Mouse (Mus musculus) duodenum, adult 2 months (tissue): Measurements from ENCODE around the gene Sike1. TPM values are rescaled to one million over a fixed set of nuclear protein-coding genes. Genes with fewer than 3 reads are reported as not detected.

ENCODE experiments used
- polyA plus RNA-seq: library from polyadenylated mRNA; depleted of rRNA; stranded (reverse); fragments of >200 nt; gene quantifications from 2 replicates; pipeline ENCODE4 v1.2.3, GENCODE M21; 2012; ENCODE audit warnings: low replicate concordance; rRNA removed

The Sike1 gene
- polyA plus RNA-seq: 9.8 and 11.8 TPM in 2 replicates

DNA sequence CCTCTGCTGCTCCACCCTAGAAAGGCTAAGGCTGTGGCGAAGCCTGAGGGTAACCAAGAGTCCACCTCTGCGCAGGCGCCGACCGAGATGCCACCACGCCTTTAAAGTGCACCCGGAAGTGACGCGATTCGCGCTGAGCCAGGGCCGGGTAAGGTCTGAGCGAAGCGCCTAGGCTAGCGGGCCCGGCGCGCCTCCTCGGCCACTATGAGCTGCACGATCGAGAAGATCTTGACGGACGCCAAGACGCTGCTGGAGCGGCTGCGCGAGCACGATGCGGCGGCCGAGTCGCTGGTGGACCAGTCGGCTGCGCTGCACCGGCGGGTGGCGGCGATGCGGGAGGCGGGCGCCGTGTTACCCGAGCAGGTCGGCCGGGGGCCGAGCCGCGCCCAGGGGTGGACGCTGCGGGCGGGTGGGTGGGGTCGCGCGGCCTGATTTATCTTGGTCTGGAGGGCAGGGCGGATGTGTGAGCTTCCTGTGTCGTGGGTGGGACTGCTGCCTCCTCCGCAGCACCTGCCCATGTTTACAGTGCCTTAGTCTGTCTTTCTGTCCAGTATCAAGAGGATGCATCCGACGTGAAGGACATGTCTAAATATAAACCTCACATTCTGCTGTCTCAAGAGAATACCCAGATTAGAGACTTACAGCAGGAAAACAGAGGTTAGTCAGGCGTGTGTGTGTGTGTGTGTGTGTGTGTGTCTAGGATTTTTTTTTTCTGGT, at the start of gene Sike1:
Gene Sike1, plus strand, starts transcription at position 104 of the 717 bp plus-strand sequence.

DNA sequence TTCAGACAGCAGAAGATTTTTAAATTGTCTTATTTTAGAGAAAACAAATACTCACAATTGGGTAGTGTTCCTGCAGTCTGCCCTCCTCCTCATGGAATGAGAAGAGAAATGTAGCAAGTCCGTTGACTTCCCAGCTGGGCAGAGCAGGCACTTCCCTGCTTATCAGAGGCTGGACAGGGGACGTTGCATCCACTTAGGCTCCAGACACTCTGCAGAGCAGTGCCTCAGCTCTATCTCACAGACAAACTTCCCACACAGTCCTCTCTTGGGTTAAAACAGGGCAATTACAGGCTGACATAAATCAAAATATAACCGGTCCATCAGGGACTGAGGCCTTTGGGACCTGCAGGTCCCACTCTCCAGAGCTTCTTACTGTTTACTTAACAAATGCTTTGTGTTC, 31.5 kb upstream of the Sike1 start, which contains the start of gene Nr1h5:
Gene Nr1h5, minus strand, starts transcription at position 101 of the 400 bp plus-strand sequence.

DNA sequence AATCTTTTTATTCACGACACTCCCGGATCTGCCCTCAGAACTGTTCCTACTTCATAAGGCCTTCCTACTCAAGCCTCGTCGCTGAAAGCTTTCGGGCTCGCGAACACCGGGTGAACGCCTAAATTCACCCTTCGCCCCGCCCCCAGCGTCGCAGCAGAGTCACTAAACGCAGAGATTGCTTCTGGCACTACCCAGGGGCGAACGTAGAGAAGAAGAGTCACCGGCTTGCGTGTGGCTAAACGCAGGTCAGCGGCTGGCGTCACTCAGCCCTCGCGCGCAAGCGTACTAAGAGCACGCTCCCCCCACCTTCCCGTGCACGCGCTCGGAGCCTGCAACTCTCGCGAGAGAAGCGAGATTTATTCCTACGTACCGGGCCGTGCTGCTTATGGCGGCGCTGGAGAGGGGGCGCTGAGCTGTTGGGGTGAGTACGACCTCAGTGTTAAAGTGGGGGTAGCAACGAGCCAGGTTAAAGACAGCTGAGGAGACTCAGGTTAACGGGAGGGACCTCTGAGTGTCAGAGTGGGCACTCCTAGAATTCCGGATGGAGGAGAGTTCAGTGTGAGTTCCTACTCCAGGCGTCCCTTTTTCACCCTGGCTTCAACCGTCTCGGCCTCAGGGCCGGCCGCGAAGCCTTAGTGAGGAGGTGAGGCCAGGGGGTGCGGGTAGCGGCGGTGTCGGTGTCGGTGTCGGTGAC, 24.9 kb downstream of the Sike1 start, which contains the start of gene Csde1:
Gene Csde1, plus strand, starts transcription at position 178 of the 694 bp plus-strand sequence.

Other genes starting within 250 kb of the Sike1 start
- not detected in 2 replicates for gene Tshb, start 213.0 kb upstream of the Sike1 start, polyA plus RNA-seq
- gene Sycp1, start 59.6 kb upstream of the Sike1 start, polyA plus RNA-seq: not detected in 2 replicates
- not detected in 2 replicates for gene Nr1h5, start 31.6 kb upstream of the Sike1 start, polyA plus RNA-seq
- gene Csde1, start 24.7 kb downstream of the Sike1 start, polyA plus RNA-seq: 3.5 and 3.6 TPM in 2 replicates
- gene Nras, start 62.6 kb downstream of the Sike1 start, polyA plus RNA-seq: 5.8 and 6.9 TPM in 2 replicates
- gene Ampd1, start 78.3 kb downstream of the Sike1 start, polyA plus RNA-seq: not detected in 2 replicates
- gene Dennd2c, start 106.9 kb downstream of the Sike1 start, polyA plus RNA-seq: 0.05 and 0.11 TPM in 2 replicates
- 6.2 and 11.8 TPM in 2 replicates for gene Bcas2, start 175.9 kb downstream of the Sike1 start, polyA plus RNA-seq